Comparison of ENCODE assay signal across 8 mouse cellular contexts in genomic region chr19:38096858-38097758, GRCm38 (mm10). TPM values are rescaled to one million over a fixed set of nuclear protein-coding genes. Genes with fewer than 3 reads are reported as not detected.
DNase-seq lines count a peak whose midpoint lies in the region; ATAC-seq and TF ChIP-seq lines count a peak whose summit lies in the region.

Ffar4 (plus strand) TSS chr19:38097071.

- no peak within 1 kb of the TSS for H3K27ac ChIP-seq in layer of hippocampus, adult 2 months
- no peak within 1 kb of the TSS for H3K27ac ChIP-seq in bone marrow macrophage, adult 2 months (ENCODE audit: insufficient read depth, low read depth, low read length)
- no peak within 1 kb of the TSS for H3K27ac ChIP-seq in hindbrain, embryonic 10.5 days

- DNase-seq in layer of hippocampus, adult 2 months (ENCODE audit: low spot score in 2 of 2), result no peak
- no peak for DNase-seq in layer of hippocampus, postnatal 14 days (ENCODE audit: low spot score in 2 of 2)
- peak; percentile 51 for DNase-seq in hindbrain, embryonic 10.5 days (ENCODE audit: low spot score)
- peak; percentile 45 for DNase-seq in lung, adult 2 months
- DNase-seq in retina, embryonic 14.5 days (ENCODE audit: low spot score), result peak; percentile 41
- DNase-seq in thymus, postnatal 10 days (ENCODE audit: low spot score in 2 of 2), result no peak

- no peak for TF ChIP-seq POLR2A in bone marrow macrophage, adult 2 months (IDR thresholded peaks at IDR 0.05; ENCODE audit: borderline replicate concordance, low read depth, low read length)
- TF ChIP-seq POLR2A in lung, adult 2 months (IDR thresholded peaks at IDR 0.05; ENCODE audit: borderline replicate concordance, extremely low read depth, low read depth, low read length), result peak; percentile 33; the same call in 1 of the 2 replicates

- TF ChIP-seq CTCF in layer of hippocampus, adult 2 months (conservative IDR thresholded peaks at IDR 0.05), result no peak
- no peak for TF ChIP-seq CTCF in bone marrow macrophage, adult 2 months (IDR thresholded peaks at IDR 0.05; ENCODE audit: low read depth, low read length)
- TF ChIP-seq CTCF in lung, adult 2 months (IDR thresholded peaks at IDR 0.05; ENCODE audit: insufficient read depth, low read length), result no peak

- H3K36me3 ChIP-seq in hindbrain, embryonic 10.5 days, result no peaks in the 10 kb centered on the region

- peaks cover 67% of the 10 kb centered on the region for H3K27me3 ChIP-seq in hindbrain, embryonic 10.5 days (ENCODE audit: insufficient read depth, poor library complexity, severe bottlenecking)

- no peaks in the 10 kb centered on the region for H3K9me3 ChIP-seq in hindbrain, embryonic 10.5 days

- ATAC-seq in inflammation-experienced regulatory T-cells, adult 6 months, result no peak

- 1% methylated on average over 77 of the region's 77 CpGs for WGBS in hindbrain, embryonic 10.5 days
- WGBS in lung, adult 2 months, result 1% methylated on average over 77 of the region's 77 CpGs

- H3K4me1 ChIP-seq in bone marrow macrophage, adult 2 months (ENCODE audit: control insufficient read depth, insufficient read depth, low read length), result peaks cover 7% of the 10 kb centered on the region
- peaks cover 14% of the 10 kb centered on the region for H3K4me1 ChIP-seq in hindbrain, embryonic 10.5 days (replicated peaks)
- H3K4me1 ChIP-seq in lung, adult 2 months (ENCODE audit: control insufficient read depth, insufficient read depth, low read length), result no peaks in the 10 kb centered on the region

- peak within 1 kb of the TSS; percentile 26; the same call in 1 of the 2 replicates for H3K4me3 ChIP-seq in layer of hippocampus, adult 2 months
- peak within 1 kb of the TSS; percentile 50 for H3K4me3 ChIP-seq in bone marrow macrophage, adult 2 months (ENCODE audit: insufficient read depth, low read length)
- H3K4me3 ChIP-seq in hindbrain, embryonic 10.5 days, result peak within 1 kb of the TSS; percentile 49
- H3K4me3 ChIP-seq in lung, adult 2 months (replicated peaks; ENCODE audit: extremely low read depth, low read depth, low read length), result peak within 1 kb of the TSS; percentile 74

RNA-seq across cellular contexts. Expression of gene Ffar4, which starts in this region (rescaled TPM):
- not detected for total RNA-seq in layer of hippocampus, adult 2 months (2021)
- total RNA-seq in layer of hippocampus, postnatal 14 days (2021), result not detected
- polyA plus RNA-seq in bone marrow macrophage, adult 2 months (2012; ENCODE audit: insufficient read depth, insufficient read length, missing spikeins), result 0.57 TPM in 1 of 2 replicates, not detected in the other
- 0.14 and 0.19 TPM in 2 replicates for polyA plus RNA-seq in hindbrain, embryonic 10.5 days (2016; fragmentation: Nextera tagmentation; extraction: Ambion mirVana)
- 21.8 and 27.8 TPM in 2 replicates for polyA plus RNA-seq in lung, adult 2 months (2012; rRNA removed)
- under 1 TPM in 2 of 3 experiments, not detected in 1; 0.32 to 0.42 TPM for polyA plus RNA-seq in inflammation-experienced regulatory T-cells, adult 6 months (2017; shearing (Covaris generic))

Comparison
In these comparisons a context has a peak if more than half of its experiments do, and no peak if none do; other contexts are left out.
1. RNA of gene Ffar4 (polyA plus RNA-seq): 21.8 to 27.8 TPM in lung, adult 2 months; 0.32 to 0.42 TPM in inflammation-experienced regulatory T-cells, adult 6 months, 0.57 TPM in bone marrow macrophage, adult 2 months and 0.14 to 0.19 TPM in hindbrain, embryonic 10.5 days; every median in the first group is over 10 times any median in the second.
2. Peak in DNase-seq and H3K4me3 ChIP-seq in hindbrain, embryonic 10.5 days; RNA of the gene not detected or under 1 TPM.
3. DNase-seq: peak in lung, adult 2 months (single experiment) and retina, embryonic 14.5 days (single experiment); none in layer of hippocampus, adult 2 months (0 of 2), layer of hippocampus, postnatal 14 days (0 of 2) and thymus, postnatal 10 days (0 of 2).
4. Peak in every context shown above with its lines, with median percentiles within 50 percentile points of each other: H3K4me3 ChIP-seq.